In genomic region chr4:152278986-152279385, GRCm38 (mm10) we compare ENCODE assay signal across 27 mouse cellular contexts. TPM values are rescaled to one million over a fixed set of nuclear protein-coding genes. Genes with fewer than 3 reads are reported as not detected.
DNase-seq lines count a peak whose midpoint lies in the region; TF ChIP-seq lines count a peak whose summit lies in the region.
"Had no signal": no experiment of that assay in that cellular context is flagged by ENCODE, and none has a peak within 500 bp of the region (broad histone marks: within the 10 kb centered on the region; RNA-seq: fewer than 3 reads in every experiment).

No protein-coding gene starts in this region.

- intact Hi-C loops in left cerebral cortex, adult 2 months (cut with DNase I), result no loop called here

- no peaks in the 10 kb centered on the region for H3K36me3 ChIP-seq in E14TG2a.4 (ENCODE audit: insufficient read depth, low read length)
- H3K36me3 ChIP-seq: midbrain, embryonic 15.5 days had no signal

- no peak for TF ChIP-seq CTCF in left cerebral cortex, adult 2 months (IDR thresholded peaks at IDR 0.05)
- no peak for TF ChIP-seq CTCF in E14TG2a.4 (conservative IDR thresholded peaks at IDR 0.05; ENCODE audit: low read length)

- DNase-seq in cerebellum, adult 11-12 months, result peak; percentile 62
- DNase-seq in cerebellum, adult 11 months, result no peak
- peak; percentile 54 to 66 for DNase-seq in frontal cortex, postnatal 36 days (ENCODE audit: low spot score in 2 of 2)
- DNase-seq in frontal cortex, postnatal 10 days (ENCODE audit: low spot score in 2 of 2), result no peak
- DNase-seq in left cerebral cortex, adult 2 months (ENCODE audit: extremely low spot score in 1 of 2, low spot score in 2 of 2), result peak; percentile 43 to 56
- no peak for DNase-seq in left cerebral cortex, adult 11 months (ENCODE audit: low spot score)
- no peak for DNase-seq in thymus, postnatal 14 days
- DNase-seq: adrenal gland, postnatal 25 days; cerebellum, adult 18-20 months; gastrocnemius, postnatal 10 days; heart, postnatal 4 days; kidney, adult 9 months; kidney, postnatal 14 days; lung, embryonic 14.5 days; retina, postnatal 1 day had no signal

- peaks cover 70% of the 10 kb centered on the region for H3K4me1 ChIP-seq in E14TG2a.4 (replicated peaks; ENCODE audit: low read depth, low read length)

- H3K27ac ChIP-seq in left cerebral cortex, adult 2 months, result no peak overlapping the region
- H3K27ac ChIP-seq: forebrain, embryonic 10.5 days; heart, embryonic 10.5 days; limb, embryonic 15.5 days; liver, embryonic 14.5 days; midbrain, embryonic 15.5 days; neural tube, embryonic 13.5 days had no signal

- peaks cover 60% of the 10 kb centered on the region for H3K27me3 ChIP-seq in E14TG2a.4 (ENCODE audit: insufficient read depth, low read length)

- no peak overlapping the region for H3K4me3 ChIP-seq in left cerebral cortex, adult 2 months
- H3K4me3 ChIP-seq in E14TG2a.4 (replicated peaks; ENCODE audit: low read length), result peak overlapping the region; percentile 23
- H3K4me3 ChIP-seq: forebrain, embryonic 10.5 days; heart, embryonic 10.5 days; limb, embryonic 15.5 days; midbrain, embryonic 15.5 days; myocyte; neural tube, embryonic 13.5 days had no signal

- H3K9me3 ChIP-seq in E14TG2a.4 (ENCODE audit: low read length), result no peaks in the 10 kb centered on the region
- H3K9me3 ChIP-seq: forebrain, embryonic 10.5 days; heart, embryonic 10.5 days; limb, embryonic 15.5 days; midbrain, embryonic 15.5 days; neural tube, embryonic 13.5 days had no signal

RNA-seq across cellular contexts. Expression of gene Gpr153, which starts 5.0 kb away (rescaled TPM):
- 10 to 100 TPM; 29.6 to 35.9 TPM for total RNA-seq in left cerebral cortex, adult 2 months (2021)
- total RNA-seq: granulocyte monocyte progenitor cell, adult 5-6 weeks; megakaryocyte-erythroid progenitor cell, adult 5-6 weeks had no signal

RNA-seq across cellular contexts. Expression of gene Hes3, which starts 12.5 kb away (rescaled TPM):
- total RNA-seq in left cerebral cortex, adult 2 months (2021), result under 1 TPM; 0.30 to 0.32 TPM
- total RNA-seq: adrenal gland, postnatal 25 days; gastrocnemius, postnatal 10 days; granulocyte monocyte progenitor cell, adult 5-6 weeks; heart, postnatal 4 days; layer of hippocampus, adult 18-20 months; layer of hippocampus, postnatal 14 days; megakaryocyte-erythroid progenitor cell, adult 5-6 weeks had no signal

RNA-seq across cellular contexts. Expression of gene Icmt, which starts 18.0 kb away (rescaled TPM):
- 10 to 100 TPM; 49.8 to 54.3 TPM for total RNA-seq in left cerebral cortex, adult 2 months (2021)

RNA-seq across cellular contexts. Expression of gene Rnf207, which starts 39.8 kb away (rescaled TPM):
- 10 to 100 TPM; 17.0 to 18.6 TPM for total RNA-seq in left cerebral cortex, adult 2 months (2021)
- total RNA-seq: granulocyte monocyte progenitor cell, adult 5-6 weeks; megakaryocyte-erythroid progenitor cell, adult 5-6 weeks had no signal

RNA-seq across cellular contexts. Expression of gene Rpl22, which starts 46.6 kb away (rescaled TPM):
- 100 to 1,000 TPM; 171 to 172 TPM for total RNA-seq in left cerebral cortex, adult 2 months (2021)

Comparison
In these comparisons a context has a peak if more than half of its experiments do, and no peak if none do; other contexts are left out.
1. DNase-seq: peak in cerebellum, adult 11-12 months (single experiment), frontal cortex, postnatal 36 days (2 of 2) and left cerebral cortex, adult 2 months (2 of 2); none in cerebellum, adult 11 months (single experiment), frontal cortex, postnatal 10 days (0 of 2), left cerebral cortex, adult 11 months (single experiment) and thymus, postnatal 14 days (single experiment).